Mouse (Mus musculus) embryo, embryonic 9.5 days (tissue): ENCODE results near the gene Gm17720.

Source experiments
- DNase-seq: peaks from one replicate; pipeline ENCODE4 v3.0.0-alpha.2; 2017; ENCODE audit errors: extremely low spot score

The Gm17720 gene

DNA sequence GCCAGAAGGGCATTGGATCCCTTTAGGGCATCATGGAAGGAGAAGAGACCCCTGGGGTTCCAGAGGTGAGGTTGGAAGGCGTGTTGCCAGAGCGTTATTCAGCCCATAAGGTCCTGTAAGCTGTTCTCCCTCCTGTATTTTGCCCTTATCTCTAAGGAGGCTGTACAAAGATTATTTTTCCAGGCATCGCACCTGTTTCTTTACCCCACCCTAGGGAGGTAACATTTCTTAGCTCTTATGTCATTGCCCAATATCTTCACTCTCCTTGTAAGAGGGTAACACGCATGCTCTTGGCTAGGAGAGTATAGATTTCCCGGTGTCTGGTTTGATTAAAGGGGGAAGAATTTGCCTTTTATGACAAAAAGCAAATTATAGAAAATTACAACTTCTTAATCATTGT, 62.9 kb downstream of the Gm17720 start, which contains the start of gene Chst4:
Gene Chst4 (minus strand): TSS at position 82 of the 400 bp plus-strand sequence.
- DNase-seq, result no peak

DNA sequence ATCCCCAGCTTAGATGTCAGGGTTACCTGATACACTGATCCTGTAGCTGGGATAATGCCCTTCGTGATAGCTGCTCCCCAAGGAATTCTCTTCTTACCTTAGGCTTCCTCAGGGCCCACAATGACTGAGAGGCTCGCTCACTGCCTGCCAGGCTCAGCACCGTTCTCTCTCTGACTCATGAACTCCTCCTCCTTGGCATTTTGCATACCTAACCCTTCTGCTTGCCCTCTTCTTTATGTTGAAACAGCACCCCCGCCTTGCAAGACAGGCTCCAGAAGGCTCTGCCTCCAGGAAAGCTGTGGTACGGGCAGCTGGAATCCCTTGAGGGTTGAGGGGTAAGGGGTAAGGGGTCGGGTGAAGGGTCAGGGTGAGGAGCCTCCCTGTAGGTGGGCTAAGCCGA, 63.3 kb downstream of the Gm17720 start:
- no peak for DNase-seq

DNA sequence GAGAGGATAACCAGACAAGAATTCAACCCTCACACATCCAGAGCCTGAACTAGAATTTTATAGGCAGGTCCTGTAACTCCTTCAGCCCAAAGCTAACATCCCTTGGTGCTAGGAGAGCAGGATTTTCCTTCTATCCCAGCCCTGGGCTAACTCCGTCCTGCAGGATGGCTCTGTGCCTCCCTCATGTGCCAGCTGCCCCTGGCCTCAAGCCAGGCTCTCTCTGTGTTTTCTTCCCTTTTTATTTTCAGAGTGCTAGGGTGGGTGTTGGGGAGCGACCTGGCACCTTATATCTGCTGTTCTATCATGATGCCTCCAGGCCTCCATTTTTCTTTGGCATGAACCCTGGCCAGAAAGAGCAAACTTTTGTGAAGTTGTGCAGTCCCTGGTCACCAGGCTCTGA, 66.4 kb downstream of the Gm17720 start:
- DNase-seq, result no peak

DNA sequence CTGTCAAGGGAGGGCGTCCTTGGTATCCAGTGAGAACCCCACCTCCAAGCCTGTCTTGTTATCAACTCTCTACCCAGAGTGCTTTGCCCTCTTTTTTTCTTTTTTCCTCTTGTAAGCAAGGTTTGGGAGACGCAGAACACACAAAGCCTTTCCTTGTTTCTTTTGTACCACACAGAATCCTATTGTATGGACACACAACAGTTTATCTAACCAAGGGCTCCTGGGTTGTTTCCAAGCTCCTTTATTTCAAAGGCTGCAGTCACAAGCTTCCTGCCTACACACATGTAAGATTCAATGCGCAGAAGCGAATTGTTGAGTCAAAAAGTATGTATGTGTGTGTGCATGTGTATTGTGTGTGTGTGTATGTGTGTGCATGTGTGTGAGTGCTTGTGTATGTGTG, 68.2 kb downstream of the Gm17720 start:
- no peak for DNase-seq

DNA sequence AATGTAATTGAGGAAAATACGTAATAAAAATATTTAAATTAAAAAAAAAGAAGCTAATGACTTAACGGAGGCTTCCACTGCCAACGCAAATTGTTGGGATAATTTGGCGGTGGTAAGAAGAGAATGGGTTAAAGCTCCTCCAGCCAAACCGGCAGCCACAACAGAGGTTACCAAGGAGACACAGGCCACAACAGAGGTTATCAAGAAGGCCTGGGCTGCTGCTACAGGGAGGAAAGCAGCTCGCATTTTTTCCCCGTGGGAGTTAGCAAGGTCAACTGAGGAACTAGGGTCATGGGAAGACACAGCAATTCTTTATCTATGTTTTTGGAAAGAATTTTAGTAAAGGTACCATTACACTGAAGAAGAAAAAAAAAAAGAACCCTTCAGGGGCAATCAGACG, 68.8 kb downstream of the Gm17720 start:
- DNase-seq, result peak; percentile 17
